Mouse (Mus musculus) cortical plate, adult 2 months (tissue): ENCODE measurements around the gene Ptpn14.

ENCODE experiments used
- CTCF ChIP-seq: fragments of 200-500 bp; IDR thresholded peaks from 2 replicates; pipeline ENCODE4 v1.5.1; 2011; ENCODE audit warnings: mild to moderate bottlenecking, control low read depth, low read length; ENCODE audit not compliant: insufficient read depth; ENCODE audit errors: extremely low read depth
- POLR2A ChIP-seq: fragments of 200-500 bp; IDR thresholded peaks from 2 replicates; pipeline ENCODE4 v1.6.1; 2011; ENCODE audit warnings: mild to moderate bottlenecking, low read length, control low read depth; ENCODE audit not compliant: insufficient read depth; ENCODE audit errors: extremely low read depth

DNA sequence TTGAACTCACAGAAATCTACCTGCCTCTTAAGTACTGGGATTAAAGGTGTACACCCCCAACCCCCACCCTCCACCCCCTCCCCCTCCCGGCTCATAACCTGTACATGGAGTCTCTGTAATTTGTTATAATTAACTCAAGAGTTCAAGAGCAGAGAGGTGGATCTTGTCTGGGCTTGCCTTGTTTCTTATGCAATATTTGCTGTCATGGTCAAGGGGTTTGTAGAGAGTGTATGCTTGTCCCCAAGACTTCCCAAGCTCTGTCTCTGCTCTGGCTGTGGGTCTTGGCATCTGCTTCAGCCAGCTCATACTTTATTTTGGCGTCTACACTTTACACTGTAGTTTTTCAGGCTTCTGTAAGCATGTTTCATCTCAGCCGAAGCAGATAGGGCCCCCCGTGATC, 86.3 kb downstream of the Ptpn14 start:
- TF ChIP-seq POLR2A (no peak), CTCF (no peak)
